Mouse (Mus musculus) intestine, embryonic 15.5 days (tissue): ENCODE results near the gene Unc119b. TPM values are rescaled to one million over a fixed set of nuclear protein-coding genes. Genes with fewer than 3 reads are reported as not detected.
"Not testable (repeated sequence)": the region's sequence is repeated elsewhere in the genome, so short reads cannot be mapped to it uniquely, and the experiment has no call there.

Source experiments
- ATAC-seq: fragments of 200-750 bp; cut with Nextera tagmentation; 2 replicates; pipeline ENCODE4 v1.8.0; 2017; ENCODE audit warnings: moderate TSS enrichment, moderate library complexity
- H3K27ac ChIP-seq: fragments of 300-500 bp; sonication (generic); 2 replicates; pipeline ENCODE4 v1.5.1; 2015; ENCODE audit warnings: mild to moderate bottlenecking, inconsistent platforms
- H3K27me3 ChIP-seq: fragments of 300-500 bp; sonication (generic); replicated peaks from 2 replicates; pipeline ENCODE4 v1.6.1; 2015; ENCODE audit warnings: inconsistent platforms
- H3K36me3 ChIP-seq: fragments of 300-500 bp; sonication (generic); 2 replicates; pipeline ENCODE4 v1.6.1; 2015; ENCODE audit warnings: inconsistent platforms
- H3K4me1 ChIP-seq: fragments of 300-500 bp; sonication (generic); replicated peaks from 2 replicates; pipeline ENCODE4 v1.6.1; 2015; ENCODE audit warnings: inconsistent platforms
- H3K4me2 ChIP-seq: fragments of 300-500 bp; sonication (generic); replicated peaks from 2 replicates; pipeline ENCODE4 v1.6.1; 2015; ENCODE audit warnings: mild to moderate bottlenecking, inconsistent platforms
- H3K4me3 ChIP-seq: fragments of 300-500 bp; sonication (generic); replicated peaks from 2 replicates; pipeline ENCODE4 v1.5.1; 2015; ENCODE audit warnings: inconsistent platforms
- H3K9ac ChIP-seq: fragments of 300-500 bp; sonication (generic); 2 replicates; pipeline ENCODE4 v1.6.1; 2015; ENCODE audit warnings: inconsistent platforms
- H3K9me3 ChIP-seq: fragments of 300-500 bp; sonication (generic); 2 replicates; pipeline ENCODE4 v1.6.1; 2016; ENCODE audit warnings: inconsistent platforms
- WGBS: fragments of 180-500 bp; shearing (Covaris S2); methylation state at CpG from one replicate; pipeline ENCODE4 v1.1.7; 2015; 5-methylcytosine and 5-hydroxymethylcytosine counted together
- polyA plus RNA-seq: library from polyadenylated mRNA; unstranded; fragments of >200 nt; fragmentation: Nextera tagmentation; extraction: Ambion mirVana; gene quantifications from 2 replicates; pipeline ENCODE4 v1.2.1, GENCODE M21; 2015

Gene Unc119b
- polyA plus RNA-seq, 1 experiment from 2014 or later: 26.6 TPM

DNA sequence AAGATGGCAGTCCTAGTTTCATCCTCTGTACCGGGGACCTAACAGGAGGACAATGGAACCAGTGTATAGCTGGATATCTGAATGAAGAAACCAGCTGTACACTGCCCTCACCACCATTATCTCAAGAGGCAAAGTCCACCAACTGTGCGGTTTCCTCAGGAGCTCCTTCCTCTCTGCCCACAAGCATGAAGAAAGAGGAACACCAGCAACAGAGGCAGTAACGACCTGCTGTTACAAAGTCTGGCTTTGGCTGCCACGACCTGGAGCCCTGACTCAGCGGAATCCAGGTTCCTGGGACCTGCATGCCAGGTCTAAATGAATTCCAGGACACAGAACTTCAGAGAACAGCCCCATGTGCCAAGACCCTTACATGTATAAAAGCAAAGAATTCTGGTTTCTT, 21.1 kb upstream of the Unc119b start:
- Histone ChIP-seq H3K4me2 (peak overlapping the region; percentile 71), H3K4me1 (peaks cover 47% of the 10 kb centered on the region), H3K9me3 (no peaks in the 10 kb centered on the region), H3K27ac (peak overlapping the region; percentile 98), H3K4me3 (peak overlapping the region; percentile 94), H3K27me3 (no peaks in the 10 kb centered on the region), H3K36me3 (peaks cover 3% of the 10 kb centered on the region), H3K9ac (peak overlapping the region; percentile 99; the same call in 1 of the 2 replicates)
- ATAC-seq: peak; percentile 34
- WGBS: 21% methylated on average over 5 of the region's 5 CpGs

GRCm38 (mm10) chr5:115155156-115155631, 20.4 kb upstream of the Unc119b start:
- no peak for ATAC-seq
- peak overlapping the region; percentile 99 for H3K9ac ChIP-seq
- H3K27ac ChIP-seq: peak overlapping the region; percentile 98
- peaks cover 43% of the 10 kb centered on the region for H3K4me1 ChIP-seq
- H3K9me3 ChIP-seq: no peaks in the 10 kb centered on the region
- H3K27me3 ChIP-seq: no peaks in the 10 kb centered on the region
- H3K4me3 ChIP-seq: peak overlapping the region; percentile 94
- WGBS: 41% methylated on average over 13 of the region's 13 CpGs
- H3K4me2 ChIP-seq: peak overlapping the region; percentile 71
- peaks cover 10% of the 10 kb centered on the region for H3K36me3 ChIP-seq

- H3K9me3 ChIP-seq: no peaks in the 10 kb centered on the region
- H3K27ac ChIP-seq: no peak overlapping the region
- no peak overlapping the region; the same call in 1 of the 2 replicates for H3K4me2 ChIP-seq
- no peak overlapping the region for H3K4me3 ChIP-seq
- H3K27me3 ChIP-seq: no peaks in the 10 kb centered on the region
- 48% methylated on average over 8 of the region's 8 CpGs for WGBS
- H3K9ac ChIP-seq: no peak overlapping the region; the same call in 1 of the 2 replicates
- H3K4me1 ChIP-seq: peaks cover 40% of the 10 kb centered on the region
- ATAC-seq: no peak
- H3K36me3 ChIP-seq: peaks cover 30% of the 10 kb centered on the region
These were observed 17.6 kb upstream of the Unc119b start for GRCm38 (mm10) chr5:115152132-115152956.

DNA sequence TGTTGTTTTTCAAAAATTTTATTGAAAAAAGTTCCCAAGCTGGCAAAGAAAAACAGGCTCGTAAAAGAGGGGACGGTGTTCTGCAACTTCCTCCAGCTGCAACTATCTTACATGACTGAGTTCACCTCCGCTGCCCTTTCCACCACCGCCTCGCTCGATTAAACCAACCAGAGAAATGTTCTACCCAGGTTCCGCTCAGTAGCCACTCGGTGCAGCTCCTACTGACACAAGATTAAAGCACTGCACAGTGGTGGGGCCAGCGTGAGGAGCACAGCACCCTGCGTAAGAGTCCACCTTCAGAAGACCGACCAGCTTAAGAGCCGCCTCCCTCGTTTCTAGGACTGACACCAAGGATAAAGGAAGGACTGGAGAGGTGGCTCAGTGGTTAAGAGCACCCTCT, 16.7 kb upstream of the Unc119b start:
- 80% methylated on average over 13 of the region's 13 CpGs for WGBS
- peaks cover 40% of the 10 kb centered on the region for H3K4me1 ChIP-seq
- no peak overlapping the region for H3K27ac ChIP-seq
- no peak overlapping the region for H3K4me3 ChIP-seq
- no peak overlapping the region for H3K4me2 ChIP-seq
- no peak overlapping the region for H3K9ac ChIP-seq
- no peaks in the 10 kb centered on the region for H3K9me3 ChIP-seq
- ATAC-seq: no peak
- no peaks in the 10 kb centered on the region for H3K27me3 ChIP-seq
- peaks cover 37% of the 10 kb centered on the region for H3K36me3 ChIP-seq

DNA sequence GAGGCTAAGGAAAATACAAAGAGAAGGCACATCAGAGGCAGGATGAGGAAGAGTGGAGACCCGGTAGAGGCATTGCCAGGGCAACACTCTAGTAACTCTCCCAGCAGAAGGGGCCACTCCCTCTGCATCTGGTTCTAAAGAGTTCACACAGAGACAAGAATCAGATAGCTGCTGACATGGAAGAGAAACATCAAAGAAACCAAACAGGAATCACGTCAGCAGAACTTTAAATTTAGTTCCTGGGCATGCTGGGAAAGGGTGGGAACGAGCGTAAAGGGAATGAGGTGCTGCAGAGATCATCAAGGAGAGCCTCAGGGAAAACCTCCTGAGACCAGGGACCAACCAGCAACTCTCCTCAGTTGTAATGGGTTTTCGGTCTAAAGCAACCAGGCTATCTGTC, 16.2 kb upstream of the Unc119b start:
- no peak overlapping the region for H3K4me3 ChIP-seq
- peaks cover 39% of the 10 kb centered on the region for H3K4me1 ChIP-seq
- ATAC-seq: no peak
- peaks cover 39% of the 10 kb centered on the region for H3K36me3 ChIP-seq
- H3K9me3 ChIP-seq: no peaks in the 10 kb centered on the region
- 83% methylated on average over 5 of the region's 5 CpGs for WGBS
- no peak overlapping the region for H3K27ac ChIP-seq
- no peak overlapping the region for H3K4me2 ChIP-seq
- no peak overlapping the region for H3K9ac ChIP-seq
- H3K27me3 ChIP-seq: no peaks in the 10 kb centered on the region

DNA sequence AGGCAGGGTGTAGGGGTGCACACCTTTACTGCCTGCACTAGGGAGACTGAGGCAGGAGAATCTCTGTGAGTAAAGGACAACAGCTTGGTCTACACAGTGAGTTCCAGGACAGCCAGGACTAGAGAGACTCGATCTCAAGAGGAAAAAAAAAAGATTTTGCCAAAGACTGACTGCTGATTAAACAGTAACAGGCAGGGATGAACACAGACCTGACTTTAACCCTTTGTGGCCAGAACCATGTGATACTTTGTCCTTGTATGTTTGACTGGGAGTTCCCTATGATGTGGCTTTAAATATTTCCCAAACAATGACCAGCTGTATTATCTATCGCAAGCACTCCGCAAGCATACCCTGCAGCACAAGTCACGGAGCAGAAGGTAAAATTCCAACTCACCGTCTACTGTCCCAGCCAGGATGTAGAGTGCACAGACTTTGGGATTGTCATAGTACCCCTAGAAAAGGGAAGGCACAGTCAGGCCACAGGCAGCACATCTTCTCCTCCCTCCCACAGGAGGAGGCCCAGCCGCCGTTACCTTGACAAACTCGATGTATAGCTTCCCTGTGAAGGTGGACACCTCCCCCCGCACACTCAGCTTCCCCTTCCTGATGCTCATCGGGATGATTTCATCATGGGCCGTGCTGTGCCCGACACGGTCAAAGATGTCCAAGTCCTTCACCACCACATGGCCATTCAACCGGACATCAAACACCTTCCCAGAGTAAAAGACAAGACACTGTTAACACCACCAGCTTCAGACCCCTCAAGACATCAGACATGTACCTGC, 15.1 kb upstream of the Unc119b start:
- WGBS: 92% methylated on average over 14 of the region's 14 CpGs
- no peaks in the 10 kb centered on the region for H3K9me3 ChIP-seq
- H3K4me2 ChIP-seq: no peak overlapping the region
- peaks cover 42% of the 10 kb centered on the region for H3K36me3 ChIP-seq
- no peak overlapping the region for H3K9ac ChIP-seq
- no peak for ATAC-seq
- H3K27me3 ChIP-seq: no peaks in the 10 kb centered on the region
- H3K27ac ChIP-seq: no peak overlapping the region
- no peak overlapping the region for H3K4me3 ChIP-seq
- H3K4me1 ChIP-seq: peaks cover 28% of the 10 kb centered on the region

GRCm38 (mm10) chr5:115148872-115149271, 14.1 kb upstream of the Unc119b start:
- H3K4me3 ChIP-seq, H3K4me2 ChIP-seq, H3K9me3 ChIP-seq, ATAC-seq, H3K9ac ChIP-seq, H3K27me3 ChIP-seq, H3K27ac ChIP-seq: not testable (repeated sequence)
- no CpG with 5 or more reads among the region's 1 CpGs for WGBS
- Histone ChIP-seq H3K4me1 (peaks cover 18% of the 10 kb centered on the region), H3K36me3 (peaks cover 45% of the 10 kb centered on the region)

DNA sequence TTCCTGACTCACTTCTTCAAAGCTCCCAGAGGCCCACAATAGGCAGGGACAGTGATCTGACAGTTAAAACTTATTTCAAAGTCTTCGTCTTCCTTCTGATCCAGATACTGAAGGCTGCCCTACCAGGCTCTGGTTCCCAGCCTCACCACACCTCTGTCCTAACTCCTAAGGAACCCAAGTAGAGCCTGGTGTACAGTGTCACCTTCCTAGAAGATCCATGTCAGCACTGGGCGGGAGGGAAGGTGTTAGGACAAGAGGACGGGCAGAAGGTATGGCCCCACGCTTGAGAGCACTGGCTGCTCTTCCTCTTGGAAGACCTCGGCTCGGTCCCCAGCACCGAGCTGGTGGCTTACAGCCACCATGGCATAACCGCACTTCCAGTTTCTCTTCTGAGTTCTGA, 13.6 kb upstream of the Unc119b start:
- Histone ChIP-seq H3K9me3 (no peaks in the 10 kb centered on the region), H3K9ac (no peak overlapping the region), H3K4me1 (peaks cover 13% of the 10 kb centered on the region), H3K27me3 (no peaks in the 10 kb centered on the region), H3K4me2 (no peak overlapping the region), H3K4me3 (no peak overlapping the region), H3K36me3 (peaks cover 45% of the 10 kb centered on the region), H3K27ac (no peak overlapping the region)
- 90% methylated on average over 8 of the region's 8 CpGs for WGBS
- ATAC-seq: no peak

- Histone ChIP-seq H3K27me3 (no peaks in the 10 kb centered on the region), H3K4me2 (no peak overlapping the region), H3K9ac (no peak overlapping the region), H3K4me3 (no peak overlapping the region), H3K4me1 (peaks cover 4% of the 10 kb centered on the region; the same call in 1 of the 2 replicates), H3K27ac (no peak overlapping the region), H3K36me3 (peaks cover 45% of the 10 kb centered on the region), H3K9me3 (no peaks in the 10 kb centered on the region)
- peak; percentile 46; the same call in 1 of the 2 replicates for ATAC-seq
- WGBS: 67% methylated on average over 3 of the region's 3 CpGs
These were observed 12.6 kb upstream of the Unc119b start for GRCm38 (mm10) chr5:115147388-115147787.

GRCm38 (mm10) chr5:115146747-115147130, 12.0 kb upstream of the Unc119b start:
- H3K4me3 ChIP-seq: no peak overlapping the region
- H3K9ac ChIP-seq: no peak overlapping the region
- no peak overlapping the region for H3K27ac ChIP-seq
- ATAC-seq: no peak
- H3K36me3 ChIP-seq: peaks cover 45% of the 10 kb centered on the region
- no peaks in the 10 kb centered on the region for H3K9me3 ChIP-seq
- H3K4me2 ChIP-seq: no peak overlapping the region
- no peaks in the 10 kb centered on the region; the same call in 1 of the 2 replicates for H3K4me1 ChIP-seq
- no peaks in the 10 kb centered on the region for H3K27me3 ChIP-seq

DNA sequence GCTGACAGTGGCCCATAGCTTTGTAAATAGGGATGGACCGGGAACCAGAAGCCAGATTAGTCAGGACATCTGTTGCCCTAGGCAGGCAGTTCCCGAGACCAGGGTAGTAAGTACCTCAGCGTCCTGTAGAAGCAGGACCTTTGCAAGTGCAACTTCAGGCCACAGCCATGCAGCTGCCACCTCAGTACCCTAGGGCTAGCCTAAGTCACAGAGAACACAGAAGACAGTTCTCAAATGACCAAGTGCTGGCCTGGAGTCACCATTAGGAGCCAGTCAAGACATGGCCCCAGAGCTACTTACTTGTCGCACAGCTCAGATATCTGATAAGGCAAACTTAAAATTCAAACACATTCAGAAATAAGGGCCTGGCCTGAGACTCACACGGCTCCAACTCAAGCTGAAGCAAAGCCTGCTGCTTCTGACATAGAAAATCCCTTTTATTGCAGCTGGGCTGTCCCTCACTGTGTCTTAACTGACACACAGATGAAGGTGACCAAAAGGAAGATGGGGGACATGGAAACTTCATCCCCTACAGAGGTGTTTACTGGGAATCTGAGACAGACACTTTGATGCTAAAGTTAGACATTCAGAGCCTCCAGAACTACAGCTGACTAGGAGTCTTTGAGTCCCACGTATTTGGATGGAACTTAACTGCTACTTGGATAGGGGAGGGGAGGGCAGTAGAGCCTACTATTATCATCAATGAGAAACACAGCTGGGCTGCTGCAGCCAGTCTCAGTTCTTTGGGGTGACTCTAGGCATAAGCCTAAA, 11.4 kb upstream of the Unc119b start:
- Histone ChIP-seq H3K36me3 (peaks cover 44% of the 10 kb centered on the region), H3K4me1 (no peaks in the 10 kb centered on the region; the same call in 1 of the 2 replicates), H3K27me3 (no peaks in the 10 kb centered on the region), H3K9me3 (no peaks in the 10 kb centered on the region), H3K4me3 (no peak overlapping the region), H3K9ac (no peak overlapping the region), H3K4me2 (no peak overlapping the region), H3K27ac (no peak overlapping the region)
- ATAC-seq: no peak
- 83% methylated on average over 6 of the region's 6 CpGs for WGBS
